Mouse (Mus musculus): ENCODE data around the gene Naa80.

The Naa80 gene

GRCm38 (mm10) chr9:107590058-107590772, 11.5 kb downstream of the Naa80 start:
- Histone ChIP-seq H3K27me3 (ENCODE audit: insufficient read depth, low read length) (peaks cover 3% of the 10 kb centered on the region; the same call in 1 of the 2 replicates), H3K36me3 (ENCODE audit: insufficient read depth, low read length) (peaks cover 66% of the 10 kb centered on the region), H3K4me3 (replicated peaks; ENCODE audit: low read length) (0 out of 2 replicates have a peak overlapping the region, but pooled peaks have one; percentile 10), H3K9me3 (ENCODE audit: low read length) (no peaks in the 10 kb centered on the region), H3K4me1 (replicated peaks; ENCODE audit: low read depth, low read length) (peaks cover 81% of the 10 kb centered on the region)
- no peak for TF ChIP-seq NANOG (IDR thresholded peaks at IDR 0.05; ENCODE audit: borderline replicate concordance, low read length)
- TF ChIP-seq CTCF (conservative IDR thresholded peaks at IDR 0.05; ENCODE audit: low read length), result no peak
- TF ChIP-seq POU5F1 (IDR thresholded peaks at IDR 0.05; ENCODE audit: borderline replicate concordance, low read length), result no peak

- Histone ChIP-seq H3K27me3 (ENCODE audit: insufficient read depth, low read length) (peaks cover 6% of the 10 kb centered on the region), H3K9me3 (ENCODE audit: low read length) (no peaks in the 10 kb centered on the region), H3K4me3 (replicated peaks; ENCODE audit: low read length) (0 out of 2 replicates have a peak overlapping the region, but pooled peaks have one; percentile 10), H3K4me1 (replicated peaks; ENCODE audit: low read depth, low read length) (peaks cover 77% of the 10 kb centered on the region), H3K36me3 (ENCODE audit: insufficient read depth, low read length) (peaks cover 69% of the 10 kb centered on the region)
- TF ChIP-seq POU5F1 (IDR thresholded peaks at IDR 0.05; ENCODE audit: borderline replicate concordance, low read length), result no peak
- TF ChIP-seq CTCF (conservative IDR thresholded peaks at IDR 0.05; ENCODE audit: low read length), result no peak
- TF ChIP-seq NANOG (IDR thresholded peaks at IDR 0.05; ENCODE audit: borderline replicate concordance, low read length), result no peak
Observed at GRCm38 (mm10) chr9:107590773-107591060, 12.0 kb downstream of the Naa80 start.

GRCm38 (mm10) chr9:107593101-107593976, 14.7 kb downstream of the Naa80 start:
- peaks cover 69% of the 10 kb centered on the region for H3K4me1 ChIP-seq (replicated peaks; ENCODE audit: low read depth, low read length)
- peaks cover 73% of the 10 kb centered on the region for H3K36me3 ChIP-seq (ENCODE audit: insufficient read depth, low read length)
- H3K9me3 ChIP-seq (ENCODE audit: low read length), result no peaks in the 10 kb centered on the region
- peaks cover 32% of the 10 kb centered on the region for H3K27me3 ChIP-seq (ENCODE audit: insufficient read depth, low read length)
- no peak for TF ChIP-seq POU5F1 (IDR thresholded peaks at IDR 0.05; ENCODE audit: borderline replicate concordance, low read length)
- no peak for TF ChIP-seq NANOG (IDR thresholded peaks at IDR 0.05; ENCODE audit: borderline replicate concordance, low read length)
- TF ChIP-seq CTCF (conservative IDR thresholded peaks at IDR 0.05; ENCODE audit: low read length), result no peak
- H3K4me3 ChIP-seq (replicated peaks; ENCODE audit: low read length), result peak overlapping the region; percentile 15; the same call in 1 of the 2 replicates

GRCm38 (mm10) chr9:107594281-107595062, 15.8 kb downstream of the Naa80 start:
- 0 out of 2 replicates have a peak overlapping the region, but pooled peaks have one; percentile 15 for H3K4me3 ChIP-seq (replicated peaks; ENCODE audit: low read length)
- H3K27me3 ChIP-seq (ENCODE audit: insufficient read depth, low read length), result peaks cover 43% of the 10 kb centered on the region
- TF ChIP-seq NANOG (IDR thresholded peaks at IDR 0.05; ENCODE audit: borderline replicate concordance, low read length) (peak; percentile 99), CTCF (conservative IDR thresholded peaks at IDR 0.05; ENCODE audit: low read length) (no peak)
- no peaks in the 10 kb centered on the region for H3K9me3 ChIP-seq (ENCODE audit: low read length)
- H3K36me3 ChIP-seq (ENCODE audit: insufficient read depth, low read length), result peaks cover 63% of the 10 kb centered on the region
- peaks cover 69% of the 10 kb centered on the region for H3K4me1 ChIP-seq (replicated peaks; ENCODE audit: low read depth, low read length)

- peaks cover 67% of the 10 kb centered on the region for H3K27me3 ChIP-seq (ENCODE audit: insufficient read depth, low read length)
- peaks cover 39% of the 10 kb centered on the region for H3K36me3 ChIP-seq (ENCODE audit: insufficient read depth, low read length)
- TF ChIP-seq NANOG (IDR thresholded peaks at IDR 0.05; ENCODE audit: borderline replicate concordance, low read length) (no peak), POU5F1 (IDR thresholded peaks at IDR 0.05; ENCODE audit: borderline replicate concordance, low read length) (no peak), CTCF (conservative IDR thresholded peaks at IDR 0.05; ENCODE audit: low read length) (no peak)
Observed at GRCm38 (mm10) chr9:107596619-107597569, 18.2 kb downstream of the Naa80 start.

GRCm38 (mm10) chr9:107598385-107598784, 19.7 kb downstream of the Naa80 start:
- peaks cover 77% of the 10 kb centered on the region for H3K27me3 ChIP-seq (ENCODE audit: insufficient read depth, low read length)
- TF ChIP-seq NANOG (IDR thresholded peaks at IDR 0.05; ENCODE audit: borderline replicate concordance, low read length) (no peak), POU5F1 (IDR thresholded peaks at IDR 0.05; ENCODE audit: borderline replicate concordance, low read length) (no peak), CTCF (conservative IDR thresholded peaks at IDR 0.05; ENCODE audit: low read length) (no peak)
- no peaks in the 10 kb centered on the region for H3K9me3 ChIP-seq (ENCODE audit: low read length)
- H3K36me3 ChIP-seq (ENCODE audit: insufficient read depth, low read length), result peaks cover 24% of the 10 kb centered on the region
- peaks cover 68% of the 10 kb centered on the region for H3K4me1 ChIP-seq (replicated peaks; ENCODE audit: low read depth, low read length)
- H3K4me3 ChIP-seq (replicated peaks; ENCODE audit: low read length), result peak overlapping the region; percentile 72

More at GRCm38 (mm10) chr9:107596619-107597569, 18.2 kb downstream of the Naa80 start:
- Histone ChIP-seq H3K9me3 (ENCODE audit: low read length) (no peaks in the 10 kb centered on the region), H3K4me1 (replicated peaks; ENCODE audit: low read depth, low read length) (peaks cover 69% of the 10 kb centered on the region), H3K4me3 (replicated peaks; ENCODE audit: low read length) (no peak overlapping the region)

GRCm38 (mm10) chr9:107599433-107599832, 20.7 kb downstream of the Naa80 start:
- TF ChIP-seq CTCF (conservative IDR thresholded peaks at IDR 0.05; ENCODE audit: low read length) (no peak), NANOG (IDR thresholded peaks at IDR 0.05; ENCODE audit: borderline replicate concordance, low read length) (no peak), POU5F1 (IDR thresholded peaks at IDR 0.05; ENCODE audit: borderline replicate concordance, low read length) (no peak)
- H3K4me1 ChIP-seq (replicated peaks; ENCODE audit: low read depth, low read length), result peaks cover 67% of the 10 kb centered on the region
- peaks cover 87% of the 10 kb centered on the region for H3K27me3 ChIP-seq (ENCODE audit: insufficient read depth, low read length)
- H3K4me3 ChIP-seq (replicated peaks; ENCODE audit: low read length), result peak overlapping the region; percentile 72
- H3K36me3 ChIP-seq (ENCODE audit: insufficient read depth, low read length), result peaks cover 15% of the 10 kb centered on the region
- no peaks in the 10 kb centered on the region for H3K9me3 ChIP-seq (ENCODE audit: low read length)
